Mouse (Mus musculus): Measurements from ENCODE around the gene Olfr455. TPM values are rescaled to one million over a fixed set of nuclear protein-coding genes. Genes with fewer than 3 reads are reported as not detected.

Gene Olfr455
- polyA plus RNA-seq (2014; fragmentation: Nextera tagmentation; extraction: Ambion mirVana) = not detected in 2 replicates

GRCm38 (mm10) chr6:42547461-42547860, at the start of gene Olfr455:
Gene Olfr455 (minus strand): TSS chr6:42547587.
- no peaks in the 10 kb centered on the region for H3K9me3 ChIP-seq (ENCODE audit: control insufficient read depth, low read depth, low read length)
- H3K4me3 ChIP-seq (ENCODE audit: low read depth, low read length) = no peak within 1 kb of the TSS
- 0 out of 2 replicates have a peak, but pooled peaks cover 3% of the 10 kb centered on the region for H3K4me1 ChIP-seq (ENCODE audit: control insufficient read depth, insufficient read depth, low read length)
- no peaks in the 10 kb centered on the region for H3K36me3 ChIP-seq (ENCODE audit: control insufficient read depth, insufficient read depth, low read length)
- H3K4me2 ChIP-seq (replicated peaks; ENCODE audit: low read depth, low read length) = no peak within 1 kb of the TSS
- ATAC-seq (ENCODE audit: insufficient number of reproducible peaks, insufficient read depth, low FRiP score, low read depth) = no peak
- 83% methylated on average over 4 of the region's 4 CpGs for whole genome bisulfite sequencing
- no peak within 1 kb of the TSS for H3K9ac ChIP-seq (replicated peaks; ENCODE audit: low read depth, low read length)
- no peaks in the 10 kb centered on the region for H3K27me3 ChIP-seq (ENCODE audit: control insufficient read depth, insufficient read depth, low read length)
- no peak within 1 kb of the TSS for H3K27ac ChIP-seq (ENCODE audit: low read length)

- Histone ChIP-seq H3K27ac (ENCODE audit: low read length) (no peak overlapping the region), H3K4me2 (replicated peaks; ENCODE audit: low read depth, low read length) (no peak overlapping the region), H3K4me1 (ENCODE audit: control insufficient read depth, insufficient read depth, low read length) (no peaks in the 10 kb centered on the region), H3K9me3 (ENCODE audit: control insufficient read depth, low read depth, low read length) (no peaks in the 10 kb centered on the region), H3K9ac (replicated peaks; ENCODE audit: low read depth, low read length) (no peak overlapping the region), H3K36me3 (ENCODE audit: control insufficient read depth, insufficient read depth, low read length) (no peaks in the 10 kb centered on the region), H3K27me3 (ENCODE audit: control insufficient read depth, insufficient read depth, low read length) (no peaks in the 10 kb centered on the region), H3K4me3 (ENCODE audit: low read depth, low read length) (no peak overlapping the region)
- no peak for ATAC-seq (ENCODE audit: insufficient number of reproducible peaks, insufficient read depth, low FRiP score, low read depth)
- 75% methylated on average over 17 of the region's 17 CpGs for WGBS
Measured at GRCm38 (mm10) chr6:42593138-42593882, 45.9 kb upstream of the Olfr455 start.

- Histone ChIP-seq H3K4me1 (ENCODE audit: control insufficient read depth, insufficient read depth, low read length) (0 out of 2 replicates have a peak, but pooled peaks cover 2% of the 10 kb centered on the region), H3K36me3 (ENCODE audit: control insufficient read depth, insufficient read depth, low read length) (no peaks in the 10 kb centered on the region), H3K27me3 (ENCODE audit: control insufficient read depth, insufficient read depth, low read length) (no peaks in the 10 kb centered on the region), H3K4me2 (replicated peaks; ENCODE audit: low read depth, low read length) (no peak overlapping the region), H3K4me3 (ENCODE audit: low read depth, low read length) (no peak overlapping the region), H3K9me3 (ENCODE audit: control insufficient read depth, low read depth, low read length) (no peaks in the 10 kb centered on the region), H3K27ac (ENCODE audit: low read length) (no peak overlapping the region), H3K9ac (replicated peaks; ENCODE audit: low read depth, low read length) (no peak overlapping the region)
- no peak for ATAC-seq (ENCODE audit: insufficient number of reproducible peaks, insufficient read depth, low FRiP score, low read depth)
- 79% methylated on average over 5 of the region's 5 CpGs for WGBS
Measured at GRCm38 (mm10) chr6:42586569-42586968, 39.2 kb upstream of the Olfr455 start.

GRCm38 (mm10) chr6:42583488-42583872, 36.1 kb upstream of the Olfr455 start:
- Histone ChIP-seq H3K4me3 (ENCODE audit: low read depth, low read length) (no peak overlapping the region), H3K4me1 (ENCODE audit: control insufficient read depth, insufficient read depth, low read length) (0 out of 2 replicates have a peak, but pooled peaks cover 2% of the 10 kb centered on the region), H3K36me3 (ENCODE audit: control insufficient read depth, insufficient read depth, low read length) (no peaks in the 10 kb centered on the region), H3K27me3 (ENCODE audit: control insufficient read depth, insufficient read depth, low read length) (no peaks in the 10 kb centered on the region), H3K9me3 (ENCODE audit: control insufficient read depth, low read depth, low read length) (no peaks in the 10 kb centered on the region), H3K9ac (replicated peaks; ENCODE audit: low read depth, low read length) (no peak overlapping the region), H3K27ac (ENCODE audit: low read length) (no peak overlapping the region), H3K4me2 (replicated peaks; ENCODE audit: low read depth, low read length) (peak overlapping the region; percentile 17; the same call in 1 of the 2 replicates)
- 2% methylated on average over 7 of the region's 7 CpGs for WGBS
- no peak for ATAC-seq (ENCODE audit: insufficient number of reproducible peaks, insufficient read depth, low FRiP score, low read depth)

DNA sequence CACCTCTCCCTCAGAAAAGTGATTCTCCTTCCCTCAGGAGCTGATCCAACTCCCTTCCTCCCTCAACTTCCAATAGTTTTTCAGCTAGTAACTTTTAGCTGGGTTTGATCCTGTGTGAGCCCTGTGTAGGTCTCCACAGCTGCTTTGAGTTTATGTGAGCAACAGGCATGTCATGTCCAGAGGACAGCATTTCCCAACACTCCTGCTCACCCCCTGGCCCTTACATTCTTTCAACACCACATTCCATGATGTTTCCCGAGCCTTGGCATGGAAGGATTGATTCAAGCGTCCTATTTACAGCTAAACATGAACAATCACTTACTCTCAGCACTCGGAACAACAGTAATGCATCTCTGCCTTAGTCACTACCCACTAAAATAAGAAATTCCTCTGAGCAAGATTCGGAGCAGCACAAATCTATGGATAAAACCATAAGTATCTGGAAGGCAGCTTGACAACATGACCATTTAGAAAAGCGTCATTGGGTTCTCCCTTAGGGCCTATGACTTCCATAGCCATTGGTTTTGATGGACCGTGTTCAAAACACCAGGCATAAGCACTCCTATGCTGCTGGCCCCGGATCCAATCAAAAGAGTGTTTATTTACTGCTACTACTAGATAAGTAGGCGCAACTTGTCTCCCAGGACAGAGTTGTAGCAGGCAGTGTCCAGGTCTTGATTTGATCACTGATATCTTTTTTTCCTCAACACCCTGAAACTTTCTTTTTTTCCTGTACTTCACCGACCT, 35.5 kb upstream of the Olfr455 start:
- Histone ChIP-seq H3K4me3 (ENCODE audit: low read depth, low read length) (no peak overlapping the region), H3K27ac (ENCODE audit: low read length) (no peak overlapping the region), H3K4me2 (replicated peaks; ENCODE audit: low read depth, low read length) (peak overlapping the region; percentile 17; the same call in 1 of the 2 replicates), H3K9ac (replicated peaks; ENCODE audit: low read depth, low read length) (no peak overlapping the region), H3K4me1 (ENCODE audit: control insufficient read depth, insufficient read depth, low read length) (0 out of 2 replicates have a peak, but pooled peaks cover 2% of the 10 kb centered on the region), H3K9me3 (ENCODE audit: control insufficient read depth, low read depth, low read length) (no peaks in the 10 kb centered on the region), H3K27me3 (ENCODE audit: control insufficient read depth, insufficient read depth, low read length) (no peaks in the 10 kb centered on the region), H3K36me3 (ENCODE audit: control insufficient read depth, insufficient read depth, low read length) (no peaks in the 10 kb centered on the region)
- 51% methylated on average over 9 of the region's 9 CpGs for WGBS
- ATAC-seq (ENCODE audit: insufficient number of reproducible peaks, insufficient read depth, low FRiP score, low read depth) = no peak

DNA sequence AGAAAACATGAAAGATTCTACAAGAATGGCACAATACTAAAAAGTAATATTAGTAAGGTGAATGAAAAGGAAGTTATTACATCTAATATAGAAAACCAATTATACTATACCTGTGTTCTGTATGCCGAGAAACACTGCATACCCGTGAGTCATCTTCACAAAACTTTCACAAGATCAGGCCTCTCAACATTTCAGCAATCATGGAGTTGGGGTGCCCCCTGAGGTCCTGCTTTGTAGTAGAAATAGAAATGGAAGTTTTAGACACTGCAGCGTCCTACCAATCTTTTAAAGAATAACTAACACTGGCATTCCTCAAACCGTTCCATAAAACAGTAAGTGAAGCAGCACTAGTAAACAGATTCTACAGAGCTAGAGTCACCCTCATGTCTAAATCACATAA, 31.3 kb upstream of the Olfr455 start:
- Histone ChIP-seq H3K9ac (replicated peaks; ENCODE audit: low read depth, low read length) (no peak overlapping the region), H3K4me3 (ENCODE audit: low read depth, low read length) (no peak overlapping the region), H3K27me3 (ENCODE audit: control insufficient read depth, insufficient read depth, low read length) (no peaks in the 10 kb centered on the region), H3K27ac (ENCODE audit: low read length) (no peak overlapping the region), H3K9me3 (ENCODE audit: control insufficient read depth, low read depth, low read length) (no peaks in the 10 kb centered on the region), H3K4me2 (replicated peaks; ENCODE audit: low read depth, low read length) (no peak overlapping the region), H3K4me1 (ENCODE audit: control insufficient read depth, insufficient read depth, low read length) (0 out of 2 replicates have a peak, but pooled peaks cover 2% of the 10 kb centered on the region), H3K36me3 (ENCODE audit: control insufficient read depth, insufficient read depth, low read length) (no peaks in the 10 kb centered on the region)
- WGBS = 76% methylated on average over 4 of the region's 4 CpGs
- no peak for ATAC-seq (ENCODE audit: insufficient number of reproducible peaks, insufficient read depth, low FRiP score, low read depth)

DNA sequence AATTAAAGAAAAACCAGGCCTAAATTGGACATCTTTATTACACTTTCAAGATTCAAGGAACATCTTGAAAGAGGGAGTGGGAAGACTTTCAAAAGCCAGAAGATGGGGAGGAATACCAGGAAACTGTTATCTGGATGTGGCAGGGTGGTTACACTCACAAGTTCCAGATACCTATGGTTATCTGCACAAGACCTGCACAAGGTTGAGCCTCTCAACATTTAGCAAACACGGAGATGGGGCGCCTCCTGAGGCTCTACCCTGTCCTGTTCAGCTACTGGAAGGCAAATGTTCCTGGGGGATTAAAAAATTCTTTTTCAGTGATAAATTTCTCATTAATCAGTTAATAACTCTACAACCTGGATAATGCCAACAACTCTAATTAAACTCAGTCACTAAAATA, 30.0 kb upstream of the Olfr455 start:
- ATAC-seq (ENCODE audit: insufficient number of reproducible peaks, insufficient read depth, low FRiP score, low read depth) = no peak
- WGBS = 83% methylated on average over 2 of the region's 2 CpGs

DNA sequence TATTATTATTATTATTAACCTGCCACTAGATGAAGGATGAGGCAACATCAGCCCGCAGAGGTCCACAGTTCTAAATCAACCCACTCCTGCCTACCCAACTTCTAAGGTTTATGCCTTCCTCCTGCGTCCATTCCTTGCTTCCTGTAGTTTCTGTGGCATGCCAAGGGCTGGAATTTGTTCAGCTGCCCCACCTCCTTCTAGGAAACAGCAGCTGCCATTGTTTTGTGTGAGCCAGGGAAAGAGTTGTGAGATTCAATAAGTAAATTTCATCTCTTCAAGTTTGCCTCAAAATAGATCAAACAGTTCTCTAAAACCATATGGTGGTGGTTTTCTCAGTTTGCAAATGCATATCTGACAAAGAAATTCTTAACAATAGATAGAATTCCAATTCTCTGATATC, 20.8 kb upstream of the Olfr455 start:
- H3K4me3 ChIP-seq (ENCODE audit: low read depth, low read length) = no peak overlapping the region
- no peak for ATAC-seq (ENCODE audit: insufficient number of reproducible peaks, insufficient read depth, low FRiP score, low read depth)
- H3K27me3 ChIP-seq (ENCODE audit: control insufficient read depth, insufficient read depth, low read length) = no peaks in the 10 kb centered on the region
- no peaks in the 10 kb centered on the region for H3K36me3 ChIP-seq (ENCODE audit: control insufficient read depth, insufficient read depth, low read length)
- no peaks in the 10 kb centered on the region for H3K4me1 ChIP-seq (ENCODE audit: control insufficient read depth, insufficient read depth, low read length)
- no peak overlapping the region for H3K27ac ChIP-seq (ENCODE audit: low read length)
- H3K9ac ChIP-seq (replicated peaks; ENCODE audit: low read depth, low read length) = no peak overlapping the region
- WGBS = 69% methylated on average over 2 of the region's 2 CpGs
- H3K4me2 ChIP-seq (replicated peaks; ENCODE audit: low read depth, low read length) = no peak overlapping the region
- H3K9me3 ChIP-seq (ENCODE audit: control insufficient read depth, low read depth, low read length) = no peaks in the 10 kb centered on the region

More for the DNA sequence above, 30.0 kb upstream of the Olfr455 start:
- Histone ChIP-seq H3K9me3 (ENCODE audit: control insufficient read depth, low read depth, low read length) (no peaks in the 10 kb centered on the region), H3K4me2 (replicated peaks; ENCODE audit: low read depth, low read length) (no peak overlapping the region), H3K27me3 (ENCODE audit: control insufficient read depth, insufficient read depth, low read length) (no peaks in the 10 kb centered on the region), H3K27ac (ENCODE audit: low read length) (no peak overlapping the region), H3K36me3 (ENCODE audit: control insufficient read depth, insufficient read depth, low read length) (no peaks in the 10 kb centered on the region), H3K4me3 (ENCODE audit: low read depth, low read length) (no peak overlapping the region), H3K9ac (replicated peaks; ENCODE audit: low read depth, low read length) (no peak overlapping the region), H3K4me1 (ENCODE audit: control insufficient read depth, insufficient read depth, low read length) (no peaks in the 10 kb centered on the region)
